Mouse (Mus musculus) small intestine, adult 2 months (tissue): ENCODE results near the gene Adgrg5. TPM values are rescaled to one million over a fixed set of nuclear protein-coding genes. Genes with fewer than 3 reads are reported as not detected.
A peak's percentile ranks its signal among the peaks of the same experiment; 100 is the strongest.

Source experiments
- H3K27ac ChIP-seq: fragments of 200-500 bp; 2 replicates; pipeline ENCODE4 v1.5.1; 2012; ENCODE audit warnings: low read depth, low read length, control low read depth, inconsistent platforms; ENCODE audit not compliant: insufficient read depth
- H3K27me3 ChIP-seq: fragments of 200-500 bp; 2 replicates; pipeline ENCODE4 v1.6.1; 2012; ENCODE audit warnings: mild to moderate bottlenecking, moderate library complexity, low read length, inconsistent platforms; ENCODE audit not compliant: control insufficient read depth, insufficient read depth
- H3K36me3 ChIP-seq: fragments of 200-500 bp; 2 replicates; pipeline ENCODE4 v1.6.1; 2012; ENCODE audit warnings: mild to moderate bottlenecking, low read length, control low read depth, inconsistent platforms; ENCODE audit not compliant: control insufficient read depth, insufficient read depth
- H3K4me1 ChIP-seq: fragments of 200-500 bp; 2 replicates; pipeline ENCODE4 v1.6.1; 2012; ENCODE audit warnings: low read length, inconsistent platforms, mixed read lengths; ENCODE audit not compliant: control insufficient read depth, insufficient read depth, insufficient read length
- H3K4me3 ChIP-seq: fragments of 200-500 bp; 2 replicates; pipeline ENCODE4 v1.5.1; 2012; ENCODE audit warnings: low read depth, mild to moderate bottlenecking, control low read depth, inconsistent platforms, low read length, moderate library complexity
- CTCF ChIP-seq: fragments of 200-500 bp; IDR thresholded peaks from 2 replicates; pipeline ENCODE4 v1.5.1; 2012; ENCODE audit warnings: low read depth, mild to moderate bottlenecking, control low read depth, inconsistent platforms, low read length, moderate library complexity, mixed read lengths; ENCODE audit not compliant: insufficient replicate concordance, insufficient read length; ENCODE audit errors: extremely low read depth
- POLR2A ChIP-seq: fragments of 200-500 bp; IDR thresholded peaks from 2 replicates; pipeline ENCODE4 v1.6.1; 2012; ENCODE audit warnings: low read depth, mild to moderate bottlenecking, control low read depth, inconsistent platforms, low read length, moderate library complexity
- WGBS: fragments of 180-500 bp; shearing (Covaris S2); methylation state at CpG from one replicate; pipeline ENCODE4 v1.1.7; 2018; 5-methylcytosine and 5-hydroxymethylcytosine counted together
- polyA plus RNA-seq: library from polyadenylated mRNA; depleted of rRNA; stranded (reverse); fragments of >200 nt; gene quantifications from 2 replicates; pipeline ENCODE4 v1.2.3, GENCODE M21; 2012

Adgrg5 gene
- polyA plus RNA-seq, 1 experiment = 15.4 TPM

GRCm38 (mm10) chr8:94952086-94952485, 28.6 kb downstream of the Adgrg5 start:
- no peaks in the 10 kb centered on the region for H3K27me3 ChIP-seq
- 81% methylated on average over 5 of the region's 5 CpGs for WGBS
- H3K36me3 ChIP-seq = no peaks in the 10 kb centered on the region
- H3K4me1 ChIP-seq = peaks cover 5% of the 10 kb centered on the region; the same call in 1 of the 2 replicates
- H3K27ac ChIP-seq = no peak overlapping the region
- no peak overlapping the region for H3K4me3 ChIP-seq
- TF ChIP-seq CTCF = no peak
- no peak for TF ChIP-seq POLR2A

- WGBS = 80% methylated on average over 7 of the region's 7 CpGs
- H3K36me3 ChIP-seq = no peaks in the 10 kb centered on the region
- no peak for TF ChIP-seq POLR2A
- no peak for TF ChIP-seq CTCF
- H3K27me3 ChIP-seq = no peaks in the 10 kb centered on the region
- H3K4me3 ChIP-seq = no peak overlapping the region
- H3K4me1 ChIP-seq = peaks cover 5% of the 10 kb centered on the region; the same call in 1 of the 2 replicates
- H3K27ac ChIP-seq = no peak overlapping the region
Observed at GRCm38 (mm10) chr8:94953624-94954367, 30.3 kb downstream of the Adgrg5 start.

- 46% methylated on average over 7 of the region's 7 CpGs for WGBS
- H3K4me3 ChIP-seq = no peak overlapping the region
Observed at GRCm38 (mm10) chr8:94954368-94954737, 30.9 kb downstream of the Adgrg5 start.

GRCm38 (mm10) chr8:94954921-94955758, 31.6 kb downstream of the Adgrg5 start:
- no peak overlapping the region for H3K27ac ChIP-seq
- peak; percentile 70; the same call in 1 of the 2 replicates for TF ChIP-seq CTCF
- no peak for TF ChIP-seq POLR2A
- H3K4me3 ChIP-seq = no peak overlapping the region
- no peaks in the 10 kb centered on the region for H3K36me3 ChIP-seq
- H3K4me1 ChIP-seq = peaks cover 5% of the 10 kb centered on the region; the same call in 1 of the 2 replicates
- WGBS = 10% methylated on average over 9 of the region's 9 CpGs
- H3K27me3 ChIP-seq = no peaks in the 10 kb centered on the region

More at GRCm38 (mm10) chr8:94954368-94954737, 30.9 kb downstream of the Adgrg5 start:
- Histone ChIP-seq H3K4me1 (peaks cover 5% of the 10 kb centered on the region; the same call in 1 of the 2 replicates), H3K27me3 (no peaks in the 10 kb centered on the region), H3K36me3 (no peaks in the 10 kb centered on the region), H3K27ac (no peak overlapping the region)
- no peak for TF ChIP-seq POLR2A
- TF ChIP-seq CTCF = no peak

- WGBS = 75% methylated on average over 1 of the region's 1 CpGs
- Histone ChIP-seq H3K27me3 (no peaks in the 10 kb centered on the region), H3K4me1 (peaks cover 5% of the 10 kb centered on the region; the same call in 1 of the 2 replicates), H3K4me3 (no peak overlapping the region), H3K36me3 (no peaks in the 10 kb centered on the region), H3K27ac (no peak overlapping the region)
- no peak for TF ChIP-seq POLR2A
- no peak for TF ChIP-seq CTCF
Observed at GRCm38 (mm10) chr8:94956078-94956574, 32.6 kb downstream of the Adgrg5 start.

GRCm38 (mm10) chr8:94962201-94962600, 38.7 kb downstream of the Adgrg5 start:
- no peak overlapping the region for H3K4me3 ChIP-seq
- H3K36me3 ChIP-seq = no peaks in the 10 kb centered on the region
- WGBS = 82% methylated on average over 1 of the region's 1 CpGs
- peaks cover 4% of the 10 kb centered on the region; the same call in 1 of the 2 replicates for H3K4me1 ChIP-seq
- no peak for TF ChIP-seq POLR2A
- no peak overlapping the region for H3K27ac ChIP-seq
- no peaks in the 10 kb centered on the region for H3K27me3 ChIP-seq

- TF ChIP-seq CTCF = no peak
- TF ChIP-seq POLR2A = no peak
- H3K4me3 ChIP-seq = no peak overlapping the region
- 36% methylated on average over 10 of the region's 10 CpGs for WGBS
- H3K27me3 ChIP-seq = no peaks in the 10 kb centered on the region
- H3K4me1 ChIP-seq = peaks cover 9% of the 10 kb centered on the region; the same call in 1 of the 2 replicates
- H3K36me3 ChIP-seq = no peaks in the 10 kb centered on the region
- no peak overlapping the region for H3K27ac ChIP-seq
Observed at GRCm38 (mm10) chr8:94964828-94965227, 41.3 kb downstream of the Adgrg5 start.
